Mouse (Mus musculus) brown adipose tissue, adult 24 weeks (tissue): ENCODE measurements around the gene Abcc6. TPM values are rescaled to one million over a fixed set of nuclear protein-coding genes. Genes with fewer than 3 reads are reported as not detected.

Experiments
- H3K27ac ChIP-seq: fragments of 200-500 bp; replicated peaks from 2 replicates; pipeline ENCODE4 v1.5.1; 2012; ENCODE audit warnings: low read depth, mild to moderate bottlenecking, low read length
- H3K4me1 ChIP-seq: fragments of 200-500 bp; 2 replicates; pipeline ENCODE4 v1.6.1; 2012; ENCODE audit warnings: low read length, mixed read lengths; ENCODE audit not compliant: control insufficient read depth, insufficient read depth, insufficient read length
- H3K4me3 ChIP-seq: fragments of 200-500 bp; 2 replicates; pipeline ENCODE4 v1.5.1; 2012; ENCODE audit warnings: low read depth, mild to moderate bottlenecking, low read length, moderate library complexity; ENCODE audit not compliant: insufficient read depth
- polyA plus RNA-seq: library from polyadenylated mRNA; stranded (reverse); fragments of >200 nt; gene quantifications from 2 replicates; pipeline ENCODE4 v1.2.4, GENCODE M21; 2012; ENCODE audit not compliant: missing spikeins, insufficient read depth, insufficient read length

The Abcc6 gene
- polyA plus RNA-seq, 1 experiment = not detected

DNA sequence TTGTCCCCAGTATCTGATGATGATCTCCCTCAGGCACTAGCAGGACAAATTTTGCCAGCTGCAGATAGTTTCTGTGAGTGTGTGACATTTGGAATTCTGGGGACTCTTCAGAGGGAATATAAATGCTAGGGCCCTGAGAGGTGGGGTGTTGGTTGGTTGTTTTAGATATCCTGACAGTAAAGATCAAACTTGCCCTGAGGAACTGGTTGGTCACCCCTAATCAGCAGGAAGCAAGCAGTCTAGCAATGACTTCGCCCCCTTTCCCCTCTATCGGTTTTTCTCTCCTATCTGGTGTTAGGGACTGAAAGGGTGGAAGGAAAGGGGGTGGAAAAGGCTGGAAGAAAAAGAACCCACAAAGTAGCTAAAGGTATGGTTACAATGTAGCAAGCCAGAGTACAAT is 5.4 kb upstream of the Abcc6 start:
- H3K4me3 ChIP-seq = no peak overlapping the region
- peaks cover 8% of the 10 kb centered on the region for H3K4me1 ChIP-seq
- H3K27ac ChIP-seq = no peak overlapping the region

DNA sequence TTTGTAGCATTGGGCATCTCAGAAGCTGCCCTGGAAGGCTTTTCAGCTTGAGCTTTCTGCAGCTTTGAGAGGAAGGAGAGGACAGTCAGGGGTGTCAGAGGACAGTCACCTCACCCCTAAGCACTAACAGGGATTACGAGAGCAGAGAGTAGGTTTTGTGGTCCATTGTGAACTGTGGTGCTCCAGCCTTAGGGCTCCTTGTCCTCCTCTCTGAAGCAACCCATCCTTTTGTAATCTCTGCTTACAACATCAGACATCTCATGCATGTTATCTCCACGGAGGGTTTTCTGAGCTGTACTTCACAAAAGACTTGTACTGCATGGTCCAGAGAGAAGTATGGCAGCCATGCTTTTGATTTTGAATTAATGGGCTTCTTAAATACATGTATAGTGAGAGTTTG is 4.9 kb upstream of the Abcc6 start:
- H3K27ac ChIP-seq = no peak overlapping the region
- peak overlapping the region; percentile 32; the same call in 1 of the 2 replicates for H3K4me3 ChIP-seq
- H3K4me1 ChIP-seq = peaks cover 8% of the 10 kb centered on the region

DNA sequence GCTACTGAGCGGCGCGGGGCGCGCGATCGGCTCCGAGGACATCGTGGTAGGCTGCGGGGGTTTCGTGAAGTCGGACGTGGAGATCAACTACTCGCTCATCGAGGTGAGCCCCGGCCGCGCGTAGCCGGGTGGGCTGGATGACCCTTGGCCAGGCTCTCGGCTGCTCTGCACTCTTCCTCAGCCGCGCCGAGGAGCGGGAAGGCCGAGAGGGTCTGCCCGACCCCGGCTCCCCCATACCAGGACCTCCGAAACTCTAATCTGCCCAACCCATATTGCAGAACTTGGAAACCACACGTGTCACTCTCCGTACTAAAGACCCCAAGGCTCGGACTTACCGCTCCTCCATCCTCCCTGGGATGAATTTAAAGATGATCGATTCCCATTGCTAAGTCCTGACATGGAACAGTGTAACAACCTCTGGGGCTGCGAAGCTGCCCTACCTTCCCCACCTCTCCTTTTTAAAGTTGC is 3.8 kb upstream of the Abcc6 start:
- Histone ChIP-seq H3K4me3 (peak overlapping the region; percentile 71), H3K27ac (no peak overlapping the region), H3K4me1 (peaks cover 8% of the 10 kb centered on the region)

DNA sequence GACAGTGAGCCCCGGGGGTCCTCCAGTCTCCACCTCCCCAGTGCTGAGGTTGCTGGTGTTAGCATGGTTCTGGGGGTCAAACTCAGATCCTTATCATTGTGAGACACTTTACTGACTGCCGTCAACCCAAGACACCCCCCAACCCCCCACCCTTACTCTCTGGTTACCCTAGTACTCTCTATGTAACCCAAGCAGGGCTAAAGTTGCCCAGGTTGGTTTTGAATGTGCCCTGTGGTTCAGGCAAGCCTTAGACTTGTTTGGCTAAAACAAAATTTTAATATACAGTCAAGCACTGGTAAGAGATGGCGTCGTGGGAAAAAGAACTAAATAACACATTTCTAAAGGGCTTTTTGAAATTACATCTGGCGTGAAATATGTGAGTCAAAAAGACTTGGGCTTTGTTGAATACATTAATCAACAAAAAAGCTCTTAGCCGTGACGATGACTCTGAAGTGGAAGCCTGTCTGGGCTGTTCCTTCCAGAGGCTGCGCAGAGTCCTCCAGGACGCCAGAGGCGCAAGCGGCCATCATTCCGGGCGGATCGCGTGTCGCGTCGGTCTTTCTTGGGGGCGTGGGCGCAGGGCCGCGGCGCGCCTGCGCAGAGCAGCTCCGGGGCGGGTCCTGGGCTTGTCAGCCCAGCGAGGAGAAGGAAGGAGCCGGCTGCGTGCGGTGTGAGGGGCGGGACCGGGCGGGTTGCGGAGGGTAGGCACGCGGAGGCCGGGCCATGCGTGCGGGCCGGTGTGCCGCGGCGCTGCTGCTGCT is 3.2 kb upstream of the Abcc6 start, which contains the start of gene Nomo1:
Nomo1 (plus strand) TSS at position 590 of the 761 bp plus-strand sequence.
- Histone ChIP-seq H3K4me1 (peaks cover 8% of the 10 kb centered on the region), H3K4me3 (peak within 1 kb of the TSS; percentile 71), H3K27ac (no peak within 1 kb of the TSS)

DNA sequence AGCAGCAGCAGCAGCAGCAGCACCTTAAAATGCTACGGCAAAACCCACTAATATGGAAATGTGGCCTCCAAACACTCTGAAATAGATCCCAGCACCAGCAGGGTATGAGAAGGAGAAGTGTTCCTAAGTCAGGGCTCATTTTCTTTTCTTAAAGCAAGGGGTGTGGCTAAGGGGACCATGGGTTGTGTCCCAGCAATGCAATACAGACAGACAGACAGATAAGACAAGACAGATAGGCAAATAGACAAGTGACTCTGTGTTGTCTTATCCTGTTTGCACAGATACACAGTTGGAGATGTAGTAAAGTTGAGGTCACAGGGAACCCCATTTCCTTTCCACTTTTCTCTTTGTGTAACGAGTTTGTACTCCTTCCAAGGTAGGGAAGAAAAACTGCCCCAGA is 973 bp upstream of the Abcc6 start:
- Histone ChIP-seq H3K27ac (no peak overlapping the region), H3K4me3 (no peak overlapping the region), H3K4me1 (peaks cover 8% of the 10 kb centered on the region)

- no peak overlapping the region for H3K4me3 ChIP-seq
- H3K27ac ChIP-seq = no peak overlapping the region
- peaks cover 3% of the 10 kb centered on the region for H3K4me1 ChIP-seq
These were observed 580 bp downstream of the Abcc6 start for GRCm38 (mm10) chr7:46029299-46030144.

GRCm38 (mm10) chr7:46028681-46029080 is 1.4 kb downstream of the Abcc6 start:
- Histone ChIP-seq H3K4me1 (no peaks in the 10 kb centered on the region), H3K4me3 (no peak overlapping the region), H3K27ac (no peak overlapping the region)

DNA sequence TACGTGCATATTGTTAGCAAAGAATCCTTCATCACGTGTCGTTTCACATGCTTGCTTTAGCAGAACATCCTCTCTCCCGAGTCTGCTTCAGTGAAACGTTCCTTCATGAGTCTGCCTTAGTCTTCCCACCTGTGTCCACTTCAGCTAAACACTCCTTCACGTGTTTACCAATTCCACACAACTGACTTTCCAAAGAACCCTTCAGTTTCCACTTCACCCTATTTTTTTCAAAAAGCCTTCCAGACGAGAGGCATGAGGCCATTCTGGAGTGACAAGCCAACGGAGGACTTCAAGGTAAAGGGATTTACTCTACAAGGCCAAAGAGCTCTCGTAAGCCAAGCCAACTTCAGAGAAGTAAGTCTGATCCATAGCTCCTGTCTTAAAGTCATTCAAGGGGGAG is 4.7 kb downstream of the Abcc6 start:
- H3K27ac ChIP-seq = no peak overlapping the region
- H3K4me1 ChIP-seq = no peaks in the 10 kb centered on the region
- H3K4me3 ChIP-seq = no peak overlapping the region

DNA sequence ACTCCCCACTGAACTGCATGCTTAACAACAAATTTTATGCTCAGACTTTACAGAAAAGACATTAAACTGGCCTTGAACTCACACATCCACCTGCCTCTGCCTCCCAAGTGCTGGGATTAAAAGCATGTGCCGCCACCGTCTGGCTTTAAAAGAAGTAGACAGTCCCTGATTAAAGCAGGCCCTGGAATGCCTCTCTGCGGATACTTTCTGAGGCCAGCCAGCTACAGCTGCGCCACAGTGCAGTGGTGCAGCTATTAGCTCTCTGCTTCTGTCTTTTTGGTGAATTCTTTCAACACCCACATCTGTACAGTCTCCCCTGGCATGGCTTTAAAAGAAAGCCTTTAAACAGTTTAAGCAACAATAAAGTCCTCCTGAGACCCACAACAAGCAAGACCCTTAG is 8.2 kb downstream of the Abcc6 start:
- Histone ChIP-seq H3K27ac (no peak overlapping the region), H3K4me1 (no peaks in the 10 kb centered on the region), H3K4me3 (no peak overlapping the region)

- Histone ChIP-seq H3K27ac (no peak overlapping the region), H3K4me3 (no peak overlapping the region), H3K4me1 (no peaks in the 10 kb centered on the region)
These were observed 10.5 kb downstream of the Abcc6 start for GRCm38 (mm10) chr7:46019594-46019993.

GRCm38 (mm10) chr7:46013266-46014010 is 16.7 kb downstream of the Abcc6 start:
- Histone ChIP-seq H3K27ac (no peak overlapping the region), H3K4me3 (no peak overlapping the region), H3K4me1 (no peaks in the 10 kb centered on the region)

GRCm38 (mm10) chr7:46012121-46012520 is 18.0 kb downstream of the Abcc6 start:
- no peaks in the 10 kb centered on the region for H3K4me1 ChIP-seq
- no peak overlapping the region for H3K27ac ChIP-seq
- no peak overlapping the region for H3K4me3 ChIP-seq

DNA sequence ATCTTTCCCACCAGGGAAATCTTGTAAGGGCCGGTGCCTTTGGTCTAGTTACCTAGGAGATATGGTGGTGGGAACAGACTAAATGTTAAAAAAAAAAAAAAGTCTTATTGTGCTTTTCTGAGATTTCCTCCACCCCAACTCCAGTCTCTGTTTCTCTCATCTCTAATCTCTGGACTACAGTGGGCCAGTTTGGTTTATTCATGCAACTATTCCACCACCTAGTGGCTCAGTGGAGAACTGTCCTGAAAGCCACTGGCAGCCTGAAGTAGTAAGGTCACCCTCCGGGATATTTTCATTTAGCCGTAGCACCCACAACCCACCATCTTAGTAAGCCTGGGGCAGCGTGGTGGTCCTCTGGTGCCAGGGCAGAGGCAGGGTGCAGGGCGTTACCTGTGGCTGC is 20.5 kb downstream of the Abcc6 start:
- Histone ChIP-seq H3K4me3 (no peak overlapping the region), H3K4me1 (no peaks in the 10 kb centered on the region), H3K27ac (no peak overlapping the region)

DNA sequence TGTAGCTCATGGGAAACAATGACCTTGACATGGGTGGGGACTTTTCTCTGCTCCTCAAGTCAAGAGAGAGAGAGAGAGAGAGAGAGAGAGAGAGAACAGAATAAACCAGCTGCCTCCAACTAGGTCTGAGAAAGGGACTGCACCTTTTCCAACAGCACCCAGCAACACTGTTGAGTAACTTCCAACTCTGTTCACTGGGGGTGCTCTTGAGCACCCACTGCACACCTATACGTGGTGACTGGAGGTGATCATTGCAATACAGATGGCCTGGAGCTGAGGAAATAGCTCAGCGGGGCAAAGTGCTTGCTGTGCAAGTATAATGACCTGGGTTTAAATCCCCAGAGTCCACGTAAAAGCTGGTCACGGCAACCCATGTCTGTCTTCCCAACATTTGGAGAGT is 27.4 kb downstream of the Abcc6 start:
- no peak overlapping the region for H3K27ac ChIP-seq
- no peak overlapping the region for H3K4me3 ChIP-seq
- H3K4me1 ChIP-seq = no peaks in the 10 kb centered on the region

- Histone ChIP-seq H3K4me1 (no peaks in the 10 kb centered on the region), H3K27ac (no peak overlapping the region), H3K4me3 (no peak overlapping the region)
These were observed 29.5 kb downstream of the Abcc6 start for GRCm38 (mm10) chr7:46000577-46000976.
